Mouse (Mus musculus) heart, embryonic 14.5 days (tissue): ENCODE results near the gene Galntl6. TPM values are rescaled to one million over a fixed set of nuclear protein-coding genes. Genes with fewer than 3 reads are reported as not detected.

Experiments used
- ATAC-seq: fragments of 200-750 bp; cut with Nextera tagmentation; 2 replicates; pipeline ENCODE4 v1.8.0; 2017; ENCODE audit warnings: low read depth, moderate TSS enrichment; ENCODE audit not compliant: insufficient number of reproducible peaks, insufficient read depth, low FRiP score
- H3K27ac ChIP-seq, 2 experiments: fragments of 200-500 bp in 1 of 2; fragments of 300-500 bp in 1 of 2; sonication (generic) in 1 of 2; replicated peaks in 1 of 2; 2 replicates each; pipeline ENCODE4 v1.5.1; 2012 to 2014; ENCODE audit warnings: low read depth in 2 of 2, low read length in 2 of 2, control low read depth in 1 of 2, mild to moderate bottlenecking in 1 of 2, mixed read lengths in 1 of 2; ENCODE audit not compliant: control insufficient read depth in 1 of 2, insufficient read depth in 1 of 2
- H3K27me3 ChIP-seq: fragments of 300-500 bp; sonication (generic); 2 replicates; pipeline ENCODE4 v1.6.1; 2014; ENCODE audit warnings: mild to moderate bottlenecking, low read length, control low read depth; ENCODE audit not compliant: control insufficient read depth, insufficient read depth
- H3K36me3 ChIP-seq: fragments of 300-500 bp; sonication (generic); 2 replicates; pipeline ENCODE4 v1.6.1; 2014; ENCODE audit warnings: mild to moderate bottlenecking, control low read depth, low read length, mixed read lengths; ENCODE audit not compliant: control insufficient read depth, insufficient read depth
- H3K4me1 ChIP-seq, 2 experiments: fragments of 200-500 bp in 1 of 2; fragments of 300-500 bp in 1 of 2; sonication (generic) in 1 of 2; 2 replicates each; pipeline ENCODE4 v1.6.1; 2012 to 2014; ENCODE audit warnings: low read length in 2 of 2, control low read depth in 1 of 2, mixed read lengths in 1 of 2; ENCODE audit not compliant: control insufficient read depth in 2 of 2, insufficient read depth in 2 of 2
- H3K4me2 ChIP-seq: fragments of 300-500 bp; sonication (generic); 2 replicates; pipeline ENCODE4 v1.6.1; 2014; ENCODE audit warnings: mild to moderate bottlenecking, low read length
- H3K4me3 ChIP-seq, 2 experiments: fragments of 200-500 bp in 1 of 2; fragments of 300-500 bp in 1 of 2; sonication (generic) in 1 of 2; 2 replicates each; pipeline ENCODE4 v1.5.1; 2012 to 2014; ENCODE audit warnings: low read length in 2 of 2, mild to moderate bottlenecking in 2 of 2, control low read depth in 1 of 2, low read depth in 1 of 2, moderate library complexity in 1 of 2; ENCODE audit not compliant: control insufficient read depth in 1 of 2, insufficient read depth in 1 of 2
- H3K9ac ChIP-seq: fragments of 300-500 bp; sonication (generic); 2 replicates; pipeline ENCODE4 v1.6.1; 2014; ENCODE audit warnings: mild to moderate bottlenecking, low read length
- H3K9me3 ChIP-seq: fragments of 300-500 bp; sonication (generic); 2 replicates; pipeline ENCODE4 v1.6.1; 2016; ENCODE audit warnings: low read length, control low read depth; ENCODE audit not compliant: control insufficient read depth
- WGBS: fragments of 180-500 bp; shearing (Covaris S2); extraction: QIAGEN DNeasy Blood & Tissue Kit; methylation state at CpG from one replicate; pipeline ENCODE4 v1.1.7; 2014; 5-methylcytosine and 5-hydroxymethylcytosine counted together
- polyA plus RNA-seq: library from polyadenylated mRNA; unstranded; fragments of >200 nt; fragmentation: Nextera tagmentation; extraction: Ambion mirVana; gene quantifications from 2 replicates; pipeline ENCODE4 v1.2.1, GENCODE M21; 2014

Gene Galntl6
- polyA plus RNA-seq, 1 experiment from 2014 or later = 0.07 TPM

DNA sequence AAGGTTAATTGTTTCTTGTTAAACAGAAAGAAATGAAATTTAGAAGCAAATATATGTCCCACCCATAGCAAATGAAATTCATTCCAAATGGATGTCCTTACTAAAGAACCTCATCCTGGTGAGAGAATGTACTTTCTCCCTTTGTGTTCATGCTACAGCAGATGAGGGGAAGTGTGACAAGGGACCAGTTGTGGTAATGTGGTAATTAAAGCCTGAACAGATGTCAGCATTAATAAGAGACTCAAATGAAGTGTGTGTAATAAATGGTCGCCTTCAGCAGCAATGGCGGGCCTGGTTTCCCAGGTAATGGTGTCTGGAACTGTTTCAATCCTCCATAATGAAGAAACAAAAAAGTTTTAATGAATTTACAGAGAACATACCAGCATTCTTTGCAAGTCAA is 158.7 kb downstream of the Galntl6 start:
- H3K27me3 ChIP-seq = no peaks in the 10 kb centered on the region
- 72% methylated on average over 2 of the region's 2 CpGs for WGBS
- H3K27ac ChIP-seq = no peak overlapping the region
- no peak for ATAC-seq
- no peak overlapping the region for H3K4me3 ChIP-seq
- no peaks in the 10 kb centered on the region for H3K36me3 ChIP-seq
- no peaks in the 10 kb centered on the region for H3K4me1 ChIP-seq
- no peak overlapping the region for H3K9ac ChIP-seq
- no peak overlapping the region for H3K4me2 ChIP-seq
- H3K9me3 ChIP-seq = peaks cover 3% of the 10 kb centered on the region; the same call in 1 of the 2 replicates

DNA sequence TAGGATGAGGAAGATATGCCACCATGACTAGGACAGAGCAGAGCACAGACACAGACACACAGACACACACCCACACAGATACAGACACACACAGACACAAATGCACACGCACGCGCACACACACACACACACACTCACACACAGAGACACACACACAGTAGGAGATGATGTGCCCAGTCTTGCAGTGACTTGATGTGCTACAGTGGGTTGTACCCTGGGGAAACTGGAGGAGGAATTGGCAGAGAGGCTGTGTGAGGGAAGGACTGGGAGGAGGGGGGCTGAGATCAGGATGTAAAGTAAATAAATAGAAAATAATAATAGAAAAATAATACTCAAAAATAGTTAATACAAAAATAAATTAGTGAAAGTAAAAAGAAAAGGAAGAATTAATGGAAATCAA is 174.5 kb downstream of the Galntl6 start:
- Histone ChIP-seq H3K9ac (no peak overlapping the region), H3K4me1 (no peaks in the 10 kb centered on the region), H3K4me2 (no peak overlapping the region), H3K27me3 (no peaks in the 10 kb centered on the region), H3K27ac (no peak overlapping the region), H3K9me3 (no peaks in the 10 kb centered on the region), H3K4me3 (no peak overlapping the region), H3K36me3 (no peaks in the 10 kb centered on the region)
- no peak for ATAC-seq
- 91% methylated on average over 3 of the region's 3 CpGs for WGBS

DNA sequence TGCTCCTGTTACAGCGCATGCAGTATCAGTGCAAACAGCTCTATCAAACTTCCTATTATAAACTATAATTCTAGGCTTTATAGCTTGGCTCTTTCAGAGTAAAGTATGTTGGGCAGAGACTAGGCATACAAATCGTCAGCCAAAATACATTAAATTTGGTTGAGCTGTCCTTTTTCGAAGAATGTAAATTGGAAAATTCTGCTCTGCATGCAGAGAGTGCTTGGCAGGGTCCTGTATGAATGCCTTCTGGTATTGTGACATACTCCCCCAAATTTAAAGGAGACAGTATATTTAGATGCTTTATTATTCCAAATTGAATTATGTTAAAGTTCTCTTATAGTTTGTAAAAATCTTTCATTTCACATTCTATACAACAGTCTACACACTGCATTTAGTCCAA is 220.7 kb downstream of the Galntl6 start:
- no peak overlapping the region for H3K27ac ChIP-seq
- no peak for ATAC-seq
- no peak overlapping the region for H3K4me2 ChIP-seq
- H3K4me3 ChIP-seq = no peak overlapping the region
- 79% methylated on average over 3 of the region's 3 CpGs for WGBS
- no peak overlapping the region for H3K9ac ChIP-seq
- H3K9me3 ChIP-seq = no peaks in the 10 kb centered on the region
- H3K27me3 ChIP-seq = no peaks in the 10 kb centered on the region
- H3K4me1 ChIP-seq = no peaks in the 10 kb centered on the region
- no peaks in the 10 kb centered on the region for H3K36me3 ChIP-seq

DNA sequence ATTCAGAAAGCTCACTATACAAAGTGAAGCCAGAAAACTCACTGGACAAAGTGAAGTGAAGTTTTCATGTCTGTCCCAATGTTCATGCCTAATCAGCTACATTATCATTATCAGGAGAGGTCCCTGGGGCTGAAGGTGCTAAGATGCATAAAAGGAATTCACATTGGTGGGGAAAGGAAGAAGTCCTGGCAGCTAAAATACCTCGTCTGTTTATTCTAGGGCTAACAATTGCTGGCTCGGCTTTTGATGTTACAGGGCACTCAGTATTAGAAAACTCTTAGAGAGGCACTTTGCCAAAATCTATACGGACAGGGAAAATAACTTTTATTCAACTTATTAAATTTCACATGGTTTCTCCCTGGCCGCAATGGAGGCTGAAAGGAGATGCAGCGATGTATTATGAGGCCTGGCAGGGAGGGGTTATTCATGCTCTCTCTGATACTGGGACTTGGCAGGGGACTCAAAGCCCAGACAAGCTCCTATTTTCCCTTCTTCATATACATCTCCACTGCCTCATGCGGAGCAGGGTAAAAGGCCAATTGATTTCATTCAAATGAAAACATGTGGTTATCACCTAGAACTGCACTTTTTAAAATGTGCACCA is 234.5 kb downstream of the Galntl6 start:
- WGBS = 45% methylated on average over 6 of the region's 6 CpGs
- Histone ChIP-seq H3K4me1 (no peaks in the 10 kb centered on the region), H3K9ac (no peak overlapping the region), H3K9me3 (no peaks in the 10 kb centered on the region), H3K4me3 (no peak overlapping the region), H3K27ac (no peak overlapping the region), H3K27me3 (no peaks in the 10 kb centered on the region), H3K4me2 (no peak overlapping the region), H3K36me3 (no peaks in the 10 kb centered on the region)
- no peak for ATAC-seq

DNA sequence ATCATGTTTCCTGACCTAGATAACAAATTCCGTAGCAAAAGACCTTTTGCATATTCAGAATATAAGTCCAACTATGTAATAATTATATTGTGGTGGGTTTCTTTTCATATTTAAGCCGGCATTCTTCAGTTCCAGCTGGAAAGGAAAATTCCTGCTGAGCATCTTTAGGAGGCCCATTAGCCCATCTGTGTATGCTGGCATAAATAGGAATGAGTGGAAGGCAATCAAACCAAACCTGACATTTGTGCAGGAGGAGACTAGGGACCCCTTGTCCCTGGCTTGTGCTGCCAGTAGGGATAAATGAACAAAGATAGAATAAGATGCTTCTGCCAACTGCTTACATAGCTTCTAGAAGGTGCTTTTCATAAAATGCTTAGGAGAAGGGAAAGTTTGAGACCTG is 243.4 kb downstream of the Galntl6 start:
- Histone ChIP-seq H3K4me3 (no peak overlapping the region), H3K27me3 (no peaks in the 10 kb centered on the region), H3K36me3 (no peaks in the 10 kb centered on the region), H3K9ac (no peak overlapping the region), H3K9me3 (no peaks in the 10 kb centered on the region), H3K4me1 (no peaks in the 10 kb centered on the region), H3K27ac (no peak overlapping the region), H3K4me2 (no peak overlapping the region)
- ATAC-seq = no peak
- 63% methylated on average over 2 of the region's 2 CpGs for WGBS

DNA sequence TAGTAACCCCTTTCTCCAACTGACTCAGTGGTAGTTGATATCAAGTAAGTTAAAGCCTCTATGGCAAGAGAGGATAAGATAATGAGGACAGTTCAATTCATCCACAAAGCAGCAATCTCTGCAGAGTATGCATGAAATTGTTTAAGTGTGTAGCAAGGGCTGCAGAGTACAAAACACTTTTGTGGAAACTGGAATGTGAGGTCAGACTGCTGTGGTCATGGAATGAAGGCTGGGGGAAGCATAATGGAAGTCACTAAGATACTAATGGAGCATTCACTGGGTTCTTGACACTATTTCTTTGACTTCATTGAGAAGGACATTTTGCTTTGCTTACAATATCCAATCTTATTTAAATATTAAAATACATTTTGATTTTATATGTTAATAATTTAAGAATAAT is 252.4 kb downstream of the Galntl6 start:
- Histone ChIP-seq H3K36me3 (no peaks in the 10 kb centered on the region), H3K9ac (no peak overlapping the region), H3K9me3 (no peaks in the 10 kb centered on the region), H3K4me3 (no peak overlapping the region), H3K27ac (no peak overlapping the region), H3K4me2 (no peak overlapping the region), H3K4me1 (no peaks in the 10 kb centered on the region), H3K27me3 (no peaks in the 10 kb centered on the region)
- ATAC-seq = no peak

DNA sequence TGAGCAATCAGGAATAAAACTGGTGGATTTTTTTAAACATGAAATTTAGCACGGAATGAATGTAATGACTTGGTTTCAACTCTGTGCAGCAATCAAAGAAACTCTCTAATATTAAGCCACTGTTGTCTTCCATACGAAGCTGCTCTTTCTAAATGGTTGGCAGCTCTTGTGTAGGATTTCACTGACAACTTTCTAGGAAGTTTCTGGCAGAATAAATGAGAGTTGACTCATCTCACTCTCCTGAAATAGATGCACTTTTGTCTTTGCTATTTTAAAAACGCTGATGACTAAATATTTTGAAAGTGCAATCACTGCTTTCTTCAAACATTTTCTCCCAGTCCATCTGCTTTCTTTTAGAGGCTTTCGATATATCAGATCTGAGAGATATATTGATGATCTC is 256.8 kb downstream of the Galntl6 start:
- no peaks in the 10 kb centered on the region for H3K36me3 ChIP-seq
- H3K27ac ChIP-seq = no peak overlapping the region
- no peak overlapping the region for H3K4me2 ChIP-seq
- no peak for ATAC-seq
- H3K27me3 ChIP-seq = no peaks in the 10 kb centered on the region
- H3K4me1 ChIP-seq = no peaks in the 10 kb centered on the region
- H3K9ac ChIP-seq = no peak overlapping the region
- H3K9me3 ChIP-seq = no peaks in the 10 kb centered on the region
- no peak overlapping the region for H3K4me3 ChIP-seq
- 61% methylated on average over 4 of the region's 4 CpGs for WGBS

DNA sequence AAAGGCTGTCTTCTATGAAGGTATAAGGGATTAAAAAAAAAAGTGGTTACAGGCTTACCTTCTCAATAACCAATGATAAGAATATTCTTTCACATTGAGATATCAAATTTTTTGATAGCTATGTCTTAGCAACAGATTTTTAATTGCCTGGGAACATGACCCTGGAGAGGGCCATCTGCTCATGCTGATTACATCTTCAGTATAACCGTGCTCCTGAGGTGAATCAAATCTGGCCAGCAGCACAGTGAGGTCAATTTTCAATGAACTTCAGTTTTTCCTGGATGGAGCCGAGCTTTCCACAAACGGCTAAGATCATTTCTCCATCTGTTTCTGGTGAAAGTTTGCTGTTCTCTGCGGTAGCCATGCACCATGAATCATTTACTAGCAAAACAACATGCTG is 306.0 kb downstream of the Galntl6 start:
- Histone ChIP-seq H3K4me2 (no peak overlapping the region), H3K27ac (no peak overlapping the region), H3K9me3 (no peaks in the 10 kb centered on the region), H3K27me3 (no peaks in the 10 kb centered on the region), H3K4me1 (no peaks in the 10 kb centered on the region), H3K36me3 (no peaks in the 10 kb centered on the region), H3K9ac (no peak overlapping the region), H3K4me3 (no peak overlapping the region)
- WGBS = 73% methylated on average over 4 of the region's 4 CpGs
- ATAC-seq = no peak
